Mouse (Mus musculus): ENCODE measurements around the gene Snd1. TPM values are rescaled to one million over a fixed set of nuclear protein-coding genes. Genes with fewer than 3 reads are reported as not detected.

The Snd1 gene
- polyA plus RNA-seq, 1 experiment from 2014 or later = 34.9 TPM

GRCm38 (mm10) chr6:28981585-28981948, 506.6 kb downstream of the Snd1 start:
- Histone ChIP-seq H3K36me3 (replicated peaks; ENCODE audit: insufficient read depth, low read length) (no peaks in the 10 kb centered on the region), H3K4me3 (ENCODE audit: low read depth, low read length) (peak overlapping the region; percentile 32; the same call in 1 of the 2 replicates), H3K4me2 (ENCODE audit: low read depth, low read length) (peak overlapping the region; percentile 66), H3K27ac (ENCODE audit: low read depth) (no peak overlapping the region), H3K9me3 (ENCODE audit: low read length) (no peaks in the 10 kb centered on the region), H3K9ac (replicated peaks) (no peak overlapping the region), H3K27me3 (ENCODE audit: insufficient read depth, low read length) (peaks cover 43% of the 10 kb centered on the region), H3K4me1 (ENCODE audit: insufficient read depth) (no peaks in the 10 kb centered on the region; the same call in 1 of the 2 replicates)
- ATAC-seq (no peak), DNase-seq (no peak)
- 4% methylated on average over 18 of the region's 18 CpGs for WGBS (ENCODE audit: insufficient replicate concordance)
- TF ChIP-seq EP300 (IDR thresholded peaks at IDR 0.05; ENCODE audit: low read depth) = no peak
- TF ChIP-seq CTCF (IDR thresholded peaks at IDR 0.05; ENCODE audit: low read depth) = no peak

DNA sequence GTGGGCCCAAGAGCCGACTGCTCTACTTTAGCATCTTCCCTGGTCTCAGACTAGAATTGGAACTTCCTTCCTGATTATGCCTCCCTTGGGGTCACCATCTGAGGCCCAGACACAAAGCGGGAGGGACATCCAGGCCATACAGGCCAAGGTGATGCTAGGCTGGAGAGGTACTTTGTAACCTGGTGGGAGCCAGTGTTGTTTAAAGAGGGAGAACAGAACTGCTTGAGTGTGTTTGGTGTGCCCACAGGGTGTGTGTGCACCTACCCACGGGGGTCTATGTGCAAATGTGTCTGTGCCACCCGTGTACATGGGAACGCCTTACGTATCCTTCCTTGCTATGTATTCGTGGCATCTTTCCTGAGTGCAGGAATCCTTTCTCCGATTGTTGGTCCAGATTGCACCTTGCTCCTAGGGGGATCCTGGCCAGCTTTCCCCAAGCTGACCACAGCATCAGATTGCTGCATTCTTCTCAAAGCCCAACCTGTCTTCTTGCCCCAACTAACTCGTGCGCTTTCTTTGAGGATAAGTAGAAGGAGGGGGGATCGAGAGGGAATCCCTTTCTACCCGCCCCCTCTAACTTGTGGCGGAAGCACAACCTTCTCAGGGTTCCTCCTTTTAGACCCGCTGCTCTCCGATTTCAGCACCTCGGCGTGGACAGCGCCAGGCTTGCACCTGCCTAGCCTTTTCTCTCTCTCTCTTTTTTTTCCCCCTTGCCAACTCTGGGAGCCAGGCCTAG, 507.2 kb downstream of the Snd1 start:
- H3K27ac ChIP-seq (ENCODE audit: low read depth) = no peak overlapping the region
- peak; percentile 72 for DNase-seq
- no peak overlapping the region for H3K4me3 ChIP-seq (ENCODE audit: low read depth, low read length)
- H3K9ac ChIP-seq (replicated peaks) = no peak overlapping the region
- peaks cover 43% of the 10 kb centered on the region for H3K27me3 ChIP-seq (ENCODE audit: insufficient read depth, low read length)
- no peak for ATAC-seq
- no peak overlapping the region for H3K4me2 ChIP-seq (ENCODE audit: low read depth, low read length)
- no peaks in the 10 kb centered on the region for H3K36me3 ChIP-seq (replicated peaks; ENCODE audit: insufficient read depth, low read length)
- WGBS (ENCODE audit: insufficient replicate concordance) = 13% methylated on average over 18 of the region's 18 CpGs
- TF ChIP-seq CTCF (IDR thresholded peaks at IDR 0.05; ENCODE audit: low read depth) (no peak), EP300 (IDR thresholded peaks at IDR 0.05; ENCODE audit: low read depth) (no peak)
- H3K9me3 ChIP-seq (ENCODE audit: low read length) = no peaks in the 10 kb centered on the region
- H3K4me1 ChIP-seq (ENCODE audit: insufficient read depth) = no peaks in the 10 kb centered on the region; the same call in 1 of the 2 replicates

GRCm38 (mm10) chr6:28982817-28983216, 507.9 kb downstream of the Snd1 start:
- ATAC-seq = no peak
- TF ChIP-seq CTCF (IDR thresholded peaks at IDR 0.05; ENCODE audit: low read depth) (no peak), EP300 (IDR thresholded peaks at IDR 0.05; ENCODE audit: low read depth) (no peak)

More at GRCm38 (mm10) chr6:28982817-28983216, 507.9 kb downstream of the Snd1 start:
- Histone ChIP-seq H3K4me3 (ENCODE audit: low read depth, low read length) (no peak overlapping the region), H3K4me1 (ENCODE audit: insufficient read depth) (no peaks in the 10 kb centered on the region; the same call in 1 of the 2 replicates), H3K36me3 (replicated peaks; ENCODE audit: insufficient read depth, low read length) (no peaks in the 10 kb centered on the region), H3K9me3 (ENCODE audit: low read length) (no peaks in the 10 kb centered on the region), H3K27me3 (ENCODE audit: insufficient read depth, low read length) (peaks cover 43% of the 10 kb centered on the region), H3K4me2 (ENCODE audit: low read depth, low read length) (no peak overlapping the region), H3K9ac (replicated peaks) (no peak overlapping the region), H3K27ac (ENCODE audit: low read depth) (no peak overlapping the region)
- DNase-seq = no peak
- WGBS (ENCODE audit: insufficient replicate concordance) = 64% methylated on average over 1 of the region's 1 CpGs

Other genes starting within 250 kb of the Snd1 start
- 16.1 and 17.1 TPM in 2 replicates for gene Zfp800, start 77.1 kb upstream of the Snd1 start, polyA plus RNA-seq (2015; fragmentation: Nextera tagmentation; extraction: Ambion mirVana)
- 272 and 288 TPM in 2 replicates for gene Arf5, start 51.6 kb upstream of the Snd1 start, polyA plus RNA-seq (2015; fragmentation: Nextera tagmentation; extraction: Ambion mirVana)
- 0.06 and 0.11 TPM in 2 replicates for gene Fscn3, start 47.4 kb upstream of the Snd1 start, polyA plus RNA-seq (2015; fragmentation: Nextera tagmentation; extraction: Ambion mirVana)
- 2.8 and 2.9 TPM in 2 replicates for gene Gcc1, start 46.7 kb upstream of the Snd1 start, polyA plus RNA-seq (2015; fragmentation: Nextera tagmentation; extraction: Ambion mirVana)
- not detected in 2 replicates for gene Pax4, start 25.8 kb upstream of the Snd1 start, polyA plus RNA-seq (2015; fragmentation: Nextera tagmentation; extraction: Ambion mirVana)

Data from liver, postnatal 0 days (tissue).